Mouse (Mus musculus): ENCODE measurements around the gene Ubl4b. TPM values are rescaled to one million over a fixed set of nuclear protein-coding genes. Genes with fewer than 3 reads are reported as not detected.

Ubl4b gene
- total and polyA plus RNA-seq, 2 experiments from 2014 or later = not detected

- peak; percentile 96 for ATAC-seq
- 3% methylated on average over 9 of the region's 9 CpGs for WGBS
- no peaks in the 10 kb centered on the region for H3K36me3 ChIP-seq (ENCODE audit: insufficient read depth)
- peak; percentile 91 for DNase-seq
- H3K27ac ChIP-seq (ENCODE audit: low read depth, low read length) = peak overlapping the region; percentile 85
- H3K4me2 ChIP-seq (ENCODE audit: low read depth) = peak overlapping the region; percentile 29
- peaks cover 19% of the 10 kb centered on the region for H3K4me1 ChIP-seq (ENCODE audit: insufficient read depth)
- 0 out of 2 replicates have a peak overlapping the region, but pooled peaks have one; percentile 1 for H3K4me3 ChIP-seq (ENCODE audit: low read depth, low read length)
- H3K27me3 ChIP-seq (ENCODE audit: insufficient read depth, low read length) = no peaks in the 10 kb centered on the region
- peak; percentile 36 for TF ChIP-seq CTCF (IDR thresholded peaks at IDR 0.05; ENCODE audit: low read depth)
- H3K9me3 ChIP-seq (ENCODE audit: low read length) = no peaks in the 10 kb centered on the region
- peak overlapping the region; percentile 40 for H3K9ac ChIP-seq
Observed at GRCm38 (mm10) chr3:107528401-107529118, 26.3 kb downstream of the Ubl4b start.

DNA sequence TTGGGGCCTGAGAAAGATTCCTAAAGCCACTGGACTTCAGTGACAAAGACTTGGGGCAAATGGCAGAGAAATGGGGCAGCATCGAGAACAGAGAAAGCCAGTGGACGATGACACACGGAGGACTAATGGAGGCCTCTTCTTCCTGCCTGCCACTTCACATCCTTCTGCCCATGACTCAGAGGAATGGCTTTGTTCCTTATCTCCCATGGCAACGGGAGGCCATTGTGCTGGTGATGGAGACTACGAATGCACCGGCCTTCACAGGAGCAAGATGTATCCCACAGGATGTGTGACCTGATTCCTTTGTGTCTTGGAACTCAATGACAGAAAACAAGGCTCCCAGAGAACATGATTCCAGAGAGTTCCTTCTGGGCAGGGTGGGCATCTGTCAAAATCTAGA is 30.3 kb downstream of the Ubl4b start:
- Histone ChIP-seq H3K4me2 (ENCODE audit: low read depth) (no peak overlapping the region), H3K27ac (ENCODE audit: low read depth, low read length) (no peak overlapping the region), H3K4me3 (ENCODE audit: low read depth, low read length) (no peak overlapping the region), H3K4me1 (ENCODE audit: insufficient read depth) (peaks cover 19% of the 10 kb centered on the region), H3K27me3 (ENCODE audit: insufficient read depth, low read length) (no peaks in the 10 kb centered on the region), H3K9ac (no peak overlapping the region), H3K9me3 (ENCODE audit: low read length) (no peaks in the 10 kb centered on the region), H3K36me3 (ENCODE audit: insufficient read depth) (no peaks in the 10 kb centered on the region)
- ATAC-seq (no peak), DNase-seq (no peak)
- no peak for TF ChIP-seq CTCF (IDR thresholded peaks at IDR 0.05; ENCODE audit: low read depth)
- 44% methylated on average over 6 of the region's 6 CpGs for WGBS

GRCm38 (mm10) chr3:107520931-107521330 is 33.9 kb downstream of the Ubl4b start:
- 0 out of 2 replicates have a peak, but pooled peaks cover 9% of the 10 kb centered on the region for H3K4me1 ChIP-seq (ENCODE audit: insufficient read depth)
- H3K9me3 ChIP-seq (ENCODE audit: low read length) = no peaks in the 10 kb centered on the region
- no peak overlapping the region for H3K4me3 ChIP-seq (ENCODE audit: low read depth, low read length)
- no peaks in the 10 kb centered on the region for H3K27me3 ChIP-seq (ENCODE audit: insufficient read depth, low read length)
- no peak overlapping the region for H3K9ac ChIP-seq
- ATAC-seq = no peak
- TF ChIP-seq CTCF (IDR thresholded peaks at IDR 0.05; ENCODE audit: low read depth) = no peak
- no peak overlapping the region for H3K27ac ChIP-seq (ENCODE audit: low read depth, low read length)
- 88% methylated on average over 5 of the region's 5 CpGs for WGBS
- no peaks in the 10 kb centered on the region for H3K36me3 ChIP-seq (ENCODE audit: insufficient read depth)
- DNase-seq = no peak
- H3K4me2 ChIP-seq (ENCODE audit: low read depth) = no peak overlapping the region

DNA sequence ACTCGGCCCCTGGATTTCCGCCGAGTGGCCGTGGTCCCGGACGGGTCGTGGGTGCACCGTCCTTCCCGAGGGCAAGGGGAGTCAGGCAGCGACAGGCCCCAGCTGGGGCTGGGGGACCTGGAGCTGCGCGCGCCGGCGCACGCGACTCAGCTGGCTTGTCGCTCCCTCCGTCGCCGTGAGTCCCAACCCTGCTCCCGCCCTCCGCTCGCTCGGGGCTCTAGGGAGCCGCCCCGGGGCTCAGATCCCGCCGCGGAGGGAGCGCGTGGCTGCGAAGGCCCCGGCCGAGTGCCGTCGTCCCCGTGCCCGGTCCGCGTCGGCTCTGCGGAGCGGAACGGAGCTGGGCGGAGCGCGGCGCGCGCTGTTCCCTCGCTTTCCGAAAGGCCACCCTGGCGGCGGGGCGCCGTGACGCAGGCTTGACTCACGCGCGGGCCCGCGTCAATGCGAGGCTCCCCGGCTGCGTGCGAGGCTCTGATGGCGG is 37.2 kb downstream of the Ubl4b start, which contains the start of gene Slc6a17:
Gene Slc6a17, minus strand, starts transcription at position 388 of the 478 bp plus-strand sequence.
- peak; percentile 90 for DNase-seq
- H3K36me3 ChIP-seq (ENCODE audit: insufficient read depth) = peaks cover 3% of the 10 kb centered on the region; the same call in 1 of the 2 replicates
- peak; percentile 68 for TF ChIP-seq CTCF (IDR thresholded peaks at IDR 0.05; ENCODE audit: low read depth)
- H3K9me3 ChIP-seq (ENCODE audit: low read length) = no peaks in the 10 kb centered on the region
- WGBS = under 1% methylated on average over 67 of the region's 68 CpGs
- H3K4me1 ChIP-seq (ENCODE audit: insufficient read depth) = peaks cover 13% of the 10 kb centered on the region; the same call in 1 of the 2 replicates
- peak within 1 kb of the TSS; percentile 66 for H3K4me3 ChIP-seq (ENCODE audit: low read depth, low read length)
- peak; percentile 95 for ATAC-seq
- peak within 1 kb of the TSS; percentile 93 for H3K4me2 ChIP-seq (ENCODE audit: low read depth)
- H3K27me3 ChIP-seq (ENCODE audit: insufficient read depth, low read length) = no peaks in the 10 kb centered on the region
- peak within 1 kb of the TSS; percentile 81 for H3K27ac ChIP-seq (ENCODE audit: low read depth, low read length)
- H3K9ac ChIP-seq = peak within 1 kb of the TSS; percentile 81

DNA sequence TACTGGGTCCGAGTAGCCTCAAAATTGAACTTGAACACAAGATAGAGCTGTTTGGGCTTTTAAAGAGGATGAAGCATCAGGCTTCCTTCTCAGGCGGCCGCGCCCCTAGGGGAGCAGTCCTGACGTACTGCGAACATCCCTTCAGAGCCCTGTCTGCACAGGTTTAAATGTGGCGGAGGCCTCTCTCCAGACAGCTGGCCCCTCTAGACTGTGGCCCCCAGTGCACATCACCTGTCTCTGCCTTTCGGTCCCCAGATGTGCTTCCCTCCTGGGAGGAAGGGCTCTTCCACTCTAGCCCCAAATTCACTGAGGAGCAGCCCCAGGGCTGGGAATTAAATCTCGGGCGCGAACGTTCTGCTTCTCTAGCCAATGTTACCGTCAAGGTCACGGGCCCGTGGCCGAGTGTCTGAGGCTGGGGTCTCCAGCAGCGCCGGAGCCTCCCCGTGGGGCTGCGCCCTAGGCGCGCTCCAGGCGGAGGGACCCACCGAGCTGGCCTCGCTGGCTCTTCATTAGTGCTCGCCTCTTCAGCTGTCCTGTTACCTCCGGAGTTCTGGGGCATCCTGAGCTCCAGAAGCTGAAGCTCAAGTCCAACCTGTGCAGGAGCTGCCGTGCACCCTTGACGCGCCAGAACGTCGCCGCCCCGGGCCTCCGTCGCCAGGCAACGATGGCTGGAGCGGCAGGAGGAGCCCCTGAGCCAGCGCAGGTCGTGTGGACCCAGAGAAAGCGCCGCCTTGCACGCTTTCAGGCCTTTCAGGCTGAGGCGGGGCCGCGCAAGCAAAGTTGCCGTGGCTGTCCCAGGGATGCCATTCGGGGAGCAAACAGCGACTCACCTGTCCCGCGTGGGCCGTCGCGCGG is 37.9 kb downstream of the Ubl4b start:
- peaks cover 3% of the 10 kb centered on the region; the same call in 1 of the 2 replicates for H3K36me3 ChIP-seq (ENCODE audit: insufficient read depth)
- peak; percentile 42; the same call in 1 of the 2 replicates for TF ChIP-seq CTCF (IDR thresholded peaks at IDR 0.05; ENCODE audit: low read depth)
- no peaks in the 10 kb centered on the region for H3K27me3 ChIP-seq (ENCODE audit: insufficient read depth, low read length)
- H3K9me3 ChIP-seq (ENCODE audit: low read length) = no peaks in the 10 kb centered on the region
- ATAC-seq (peak; percentile 81), DNase-seq (peak; percentile 77)
- peak overlapping the region; percentile 81 for H3K9ac ChIP-seq
- peak overlapping the region; percentile 81 for H3K27ac ChIP-seq (ENCODE audit: low read depth, low read length)
- H3K4me2 ChIP-seq (ENCODE audit: low read depth) = peak overlapping the region; percentile 93
- H3K4me3 ChIP-seq (ENCODE audit: low read depth, low read length) = peak overlapping the region; percentile 66
- peaks cover 13% of the 10 kb centered on the region; the same call in 1 of the 2 replicates for H3K4me1 ChIP-seq (ENCODE audit: insufficient read depth)
- 6% methylated on average over 55 of the region's 55 CpGs for WGBS

DNA sequence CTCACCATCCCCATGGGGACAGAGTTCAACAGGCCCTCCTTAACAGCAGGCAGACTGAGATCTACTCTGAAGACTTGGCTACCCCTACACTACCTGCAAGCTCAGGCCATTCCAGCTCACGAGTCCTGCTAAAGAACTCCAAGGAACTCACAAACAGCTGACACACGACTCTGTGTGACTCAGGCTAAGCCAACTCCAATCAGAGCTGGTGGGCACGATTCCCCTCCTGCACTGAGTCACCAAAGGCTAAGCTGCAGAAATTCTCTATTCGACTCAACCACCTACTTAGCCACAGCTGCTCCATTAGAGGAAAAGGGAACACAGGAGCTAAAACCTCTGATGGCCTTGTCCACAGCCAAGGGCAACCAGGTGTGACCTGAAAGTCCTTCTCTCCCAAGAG is 38.9 kb downstream of the Ubl4b start:
- peak overlapping the region; percentile 93 for H3K4me2 ChIP-seq (ENCODE audit: low read depth)
- H3K9ac ChIP-seq = no peak overlapping the region
- H3K27me3 ChIP-seq (ENCODE audit: insufficient read depth, low read length) = no peaks in the 10 kb centered on the region
- no peak for TF ChIP-seq CTCF (IDR thresholded peaks at IDR 0.05; ENCODE audit: low read depth)
- H3K4me3 ChIP-seq (ENCODE audit: low read depth, low read length) = no peak overlapping the region
- H3K9me3 ChIP-seq (ENCODE audit: low read length) = no peaks in the 10 kb centered on the region
- DNase-seq (no peak), ATAC-seq (no peak)
- peaks cover 13% of the 10 kb centered on the region; the same call in 1 of the 2 replicates for H3K4me1 ChIP-seq (ENCODE audit: insufficient read depth)
- WGBS = 70% methylated on average over 4 of the region's 4 CpGs
- H3K27ac ChIP-seq (ENCODE audit: low read depth, low read length) = no peak overlapping the region
- peaks cover 3% of the 10 kb centered on the region; the same call in 1 of the 2 replicates for H3K36me3 ChIP-seq (ENCODE audit: insufficient read depth)

All from forebrain, postnatal 0 days (tissue).